In the genomic region with DNA sequence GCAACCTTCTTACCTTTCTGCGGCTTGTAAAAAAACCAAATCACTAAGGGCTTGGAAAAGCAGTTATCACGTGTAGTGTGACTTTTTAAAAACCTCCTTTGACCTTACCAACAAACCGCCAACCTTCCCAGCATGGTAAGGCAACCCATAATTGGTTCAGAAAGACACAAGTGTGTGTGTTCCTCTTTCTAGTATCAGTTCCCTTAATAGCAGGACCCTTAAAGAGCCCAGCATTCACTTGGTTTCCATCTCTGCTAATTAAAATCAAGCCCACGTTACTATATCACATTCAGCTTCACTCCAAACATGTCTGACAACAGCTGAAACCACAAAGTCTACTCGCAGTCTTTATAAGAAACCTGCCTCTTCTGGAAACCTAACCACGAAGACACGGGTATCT, we compare ENCODE assay signal across 7 mouse cellular contexts. TPM values are rescaled to one million over a fixed set of nuclear protein-coding genes. Genes with fewer than 3 reads are reported as not detected.
DNase-seq lines count a peak whose midpoint lies in the region; ATAC-seq and TF ChIP-seq lines count a peak whose summit lies in the region.

No protein-coding gene starts in this region.

- 18% methylated on average over 7 of the region's 7 CpGs for WGBS in forebrain, embryonic 14.5 days
- WGBS in lung, postnatal 0 days: 70% methylated on average over 7 of the region's 7 CpGs

- peak overlapping the region; percentile 93 for H3K4me3 ChIP-seq in forebrain, embryonic 14.5 days (ENCODE audit: low read depth, low read length)
- H3K4me3 ChIP-seq in lung, postnatal 0 days (ENCODE audit: low read depth, low read length): peak overlapping the region; percentile 85; the same call in 1 of the 2 replicates

- DNase-seq in testis, postnatal 14 days (ENCODE audit: low spot score): peak; percentile 14
- no peak for DNase-seq in testis, postnatal 10 days (ENCODE audit: low spot score)
- DNase-seq in forebrain, embryonic 14.5 days (ENCODE audit: low spot score): no peak
- peak; percentile 17 for DNase-seq in lung, postnatal 0 days (ENCODE audit: low spot score)
- peak; percentile 90 for DNase-seq in splenic B cell, adult 2 months (ENCODE audit: low read depth, low spot score)
- no peak for DNase-seq in adrenal gland, postnatal 10 days

- no peak for ATAC-seq in forebrain, embryonic 14.5 days
- ATAC-seq in lung, postnatal 0 days: no peak
- no peak for ATAC-seq in inflammation-experienced regulatory T-cells, adult 6 months

- H3K4me2 ChIP-seq in forebrain, embryonic 14.5 days (ENCODE audit: low read length): peak overlapping the region; percentile 65
- peak overlapping the region; percentile 98; the same call in 1 of the 2 replicates for H3K4me2 ChIP-seq in lung, postnatal 0 days (replicated peaks; ENCODE audit: low read depth, low read length)

- no peaks in the 10 kb centered on the region for H3K9me3 ChIP-seq in forebrain, embryonic 14.5 days (replicated peaks; ENCODE audit: control insufficient read depth, low read length)
- H3K9me3 ChIP-seq in lung, postnatal 0 days (ENCODE audit: low read length): no peaks in the 10 kb centered on the region

- no peaks in the 10 kb centered on the region for H3K27me3 ChIP-seq in forebrain, embryonic 14.5 days (replicated peaks; ENCODE audit: control insufficient read depth, insufficient read depth, low read length)
- H3K27me3 ChIP-seq in lung, postnatal 0 days (replicated peaks; ENCODE audit: insufficient read depth, low read length): no peaks in the 10 kb centered on the region
- no peaks in the 10 kb centered on the region for H3K27me3 ChIP-seq in splenic B cell, adult 2 months (ENCODE audit: control insufficient read depth, insufficient read depth, low read length, poor library complexity, severe bottlenecking)

- no peak for TF ChIP-seq EP300 in lung, postnatal 0 days (IDR thresholded peaks at IDR 0.05)

- H3K27ac ChIP-seq in forebrain, embryonic 14.5 days (ENCODE audit: low read depth, low read length): no peak overlapping the region
- H3K27ac ChIP-seq in lung, postnatal 0 days (ENCODE audit: low read length): no peak overlapping the region

- no peaks in the 10 kb centered on the region for H3K36me3 ChIP-seq in forebrain, embryonic 14.5 days (ENCODE audit: control insufficient read depth, insufficient read depth, low read length)
- H3K36me3 ChIP-seq in lung, postnatal 0 days (ENCODE audit: insufficient read depth, low read length): no peaks in the 10 kb centered on the region
- H3K36me3 ChIP-seq in splenic B cell, adult 2 months (ENCODE audit: control insufficient read depth, insufficient read depth, low read length, poor library complexity, severe bottlenecking): no peaks in the 10 kb centered on the region; the same call in 1 of the 2 replicates

- peak overlapping the region; percentile 43; the same call in 1 of the 2 replicates for H3K9ac ChIP-seq in forebrain, embryonic 14.5 days (ENCODE audit: low read length)
- H3K9ac ChIP-seq in lung, postnatal 0 days (replicated peaks; ENCODE audit: low read depth): no peak overlapping the region

- no peak for TF ChIP-seq CTCF in lung, postnatal 0 days (IDR thresholded peaks at IDR 0.05)

- peaks cover 36% of the 10 kb centered on the region for H3K4me1 ChIP-seq in forebrain, embryonic 14.5 days (ENCODE audit: control insufficient read depth, insufficient read depth, low read length)
- peaks cover 6% of the 10 kb centered on the region; the same call in 1 of the 2 replicates for H3K4me1 ChIP-seq in lung, postnatal 0 days (ENCODE audit: insufficient read depth, low read depth, low read length)

RNA-seq across cellular contexts. Expression of gene D1Ertd622e, which starts 2.5 kb away (rescaled TPM):
- 61.2 and 66.7 TPM in 2 replicates for polyA plus RNA-seq in forebrain, embryonic 14.5 days (2014; fragmentation: Nextera tagmentation; extraction: Ambion mirVana)
- 13.2 and 15.4 TPM in 2 replicates for polyA plus RNA-seq in lung, postnatal 0 days (2015; fragmentation: Nextera tagmentation; extraction: Ambion mirVana)
- total RNA-seq in adrenal gland, postnatal 10 days (2021): 10 to 100 TPM; 18.1 to 18.2 TPM
- polyA plus RNA-seq in inflammation-experienced regulatory T-cells, adult 6 months (2017; shearing (Covaris generic)): 10 to 100 TPM in 2 of 3 experiments, 1 to 10 TPM in 1; 8.5 to 29.3 (median 10.3) TPM

Comparison
In these comparisons a context has a peak if more than half of its experiments do, and no peak if none do; other contexts are left out.
1. DNase-seq: peak in testis, postnatal 14 days (single experiment), lung, postnatal 0 days (single experiment) and splenic B cell, adult 2 months (single experiment); none in testis, postnatal 10 days (single experiment), forebrain, embryonic 14.5 days (single experiment) and adrenal gland, postnatal 10 days (single experiment).